Mouse (Mus musculus) activated CD4-positive, CD25-positive, alpha-beta regulatory T cell, adult 4 months (primary cell): ENCODE results near the gene Stat1. TPM values are rescaled to one million over a fixed set of nuclear protein-coding genes. Genes with fewer than 3 reads are reported as not detected.

Source experiments
- ATAC-seq: one replicate; pipeline ENCODE4 v1.8.0; 2017
- polyA plus RNA-seq, 2 experiments: library from polyadenylated mRNA; unstranded; fragments of 100-300 nt; shearing (Covaris generic); gene quantifications; one replicate each; pipeline ENCODE4 v1.2.1; 2017

Gene Stat1
- polyA plus RNA-seq, 2 experiments from 2014 or later: 697 to 904 TPM

GRCm38 (mm10) chr1:52166652-52167220, 47.5 kb downstream of the Stat1 start:
- peak; percentile 26 for ATAC-seq

DNA sequence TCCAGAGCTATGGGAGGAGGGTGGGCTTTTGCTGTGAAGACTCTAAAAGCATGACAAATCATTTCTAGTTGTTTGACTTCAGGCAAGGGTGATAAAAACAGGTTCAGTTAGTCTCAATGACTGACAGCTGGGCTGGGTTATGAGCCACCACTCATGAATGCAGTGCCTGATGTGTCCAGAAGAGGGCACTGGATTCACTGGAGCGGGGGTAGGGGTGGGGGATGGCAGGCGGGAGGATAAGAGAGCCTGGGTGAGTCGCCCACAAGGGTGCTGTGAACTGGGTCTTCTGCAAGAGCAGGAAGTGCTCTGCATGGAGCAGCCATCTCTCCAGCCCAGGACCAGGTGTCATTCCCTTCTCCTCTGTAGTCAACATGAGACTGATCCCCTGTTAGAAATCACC, 50.8 kb downstream of the Stat1 start:
- ATAC-seq: peak; percentile 45

GRCm38 (mm10) chr1:52170747-52171146, 51.5 kb downstream of the Stat1 start:
- peak; percentile 3 for ATAC-seq

GRCm38 (mm10) chr1:52171271-52171670, 52.0 kb downstream of the Stat1 start:
- peak; percentile 33 for ATAC-seq

DNA sequence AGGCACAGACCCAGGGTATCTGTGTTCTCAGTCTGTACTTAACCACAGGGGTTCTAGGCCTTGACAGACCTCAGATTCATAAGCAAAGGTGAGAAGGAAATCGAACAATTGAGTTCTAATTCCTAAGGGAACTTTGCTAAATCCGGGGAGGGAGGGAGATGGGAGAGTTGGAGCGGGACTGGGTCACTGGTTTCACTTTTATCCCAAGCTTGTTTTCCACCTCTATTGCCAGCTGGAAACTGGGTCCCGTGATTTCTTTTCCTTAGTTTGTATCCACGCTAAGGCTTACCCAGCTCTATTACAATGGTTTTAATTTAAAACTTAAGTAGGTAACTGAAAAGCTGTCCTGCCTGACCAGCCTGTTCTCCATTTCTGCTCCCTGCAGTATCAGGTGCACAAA, 56.1 kb downstream of the Stat1 start:
- no peak for ATAC-seq

DNA sequence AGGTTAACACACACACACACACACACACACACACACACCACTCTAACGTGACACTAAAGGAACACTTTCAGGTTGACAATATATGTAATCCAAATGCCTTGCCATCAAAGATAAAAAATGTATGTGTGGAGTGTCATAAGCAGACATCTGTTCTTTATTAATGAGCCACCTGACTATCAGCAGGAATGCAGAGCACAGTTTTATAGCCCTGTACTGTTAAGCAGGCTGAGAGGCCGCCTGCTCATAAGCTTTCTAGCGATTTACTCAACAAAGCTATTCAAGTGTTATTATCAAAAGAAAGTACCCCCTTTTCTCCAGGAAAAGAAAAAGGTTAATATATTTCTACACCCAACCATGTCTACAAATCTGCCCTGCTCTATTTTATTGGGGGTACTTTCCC, 56.7 kb downstream of the Stat1 start:
- ATAC-seq: no peak

DNA sequence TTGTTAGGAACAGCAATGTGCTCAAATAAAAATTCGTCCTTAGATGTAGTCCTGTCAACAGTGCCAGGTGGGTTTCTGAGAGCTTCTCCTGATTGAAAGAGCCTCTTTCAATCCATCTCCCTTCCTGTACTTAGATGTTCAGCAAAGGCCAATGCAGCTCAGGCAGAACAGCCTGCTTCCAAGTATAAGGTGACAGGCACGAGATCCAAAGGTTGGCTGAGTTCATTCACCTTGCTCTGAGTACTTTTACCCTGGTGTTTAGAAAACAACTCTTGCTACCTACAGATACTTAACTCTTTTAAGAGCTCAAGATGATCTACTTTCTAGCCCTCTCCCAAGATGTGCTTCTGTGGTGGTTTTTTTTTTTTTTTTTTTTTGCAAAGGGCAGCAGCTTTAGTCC, 57.8 kb downstream of the Stat1 start:
- no peak for ATAC-seq

- ATAC-seq: no peak
Observed at GRCm38 (mm10) chr1:52179939-52180568, 60.8 kb downstream of the Stat1 start.

- ATAC-seq: no peak
Observed at GRCm38 (mm10) chr1:52181994-52182393, 62.8 kb downstream of the Stat1 start.

- no peak for ATAC-seq
Observed at GRCm38 (mm10) chr1:52182992-52183391, 63.8 kb downstream of the Stat1 start.

Other genes starting within 250 kb of the Stat1 start
- 1 to 10 TPM; 1.1 to 1.3 TPM for gene Myo1b, start 203.4 kb upstream of the Stat1 start, polyA plus RNA-seq
- 100 to 1,000 TPM; 147 to 156 TPM for gene Stat4, start 132.3 kb upstream of the Stat1 start, polyA plus RNA-seq
- 10 to 100 TPM; 42.3 to 70.7 TPM for gene Gls, start 113.8 kb downstream of the Stat1 start, polyA plus RNA-seq